Mouse (Mus musculus) kidney, postnatal 25 days (tissue): ENCODE data around the gene Sdf2.
"Not testable (repeated sequence)": the region's sequence is repeated elsewhere in the genome, so short reads cannot be mapped to it uniquely, and the experiment has no call there.

ENCODE experiments used
- DNase-seq, 2 experiments: peaks; one replicate each; pipeline ENCODE4 v3.0.0; 2021; ENCODE audit warnings: mixed read lengths in 2 of 2

The Sdf2 gene

DNA sequence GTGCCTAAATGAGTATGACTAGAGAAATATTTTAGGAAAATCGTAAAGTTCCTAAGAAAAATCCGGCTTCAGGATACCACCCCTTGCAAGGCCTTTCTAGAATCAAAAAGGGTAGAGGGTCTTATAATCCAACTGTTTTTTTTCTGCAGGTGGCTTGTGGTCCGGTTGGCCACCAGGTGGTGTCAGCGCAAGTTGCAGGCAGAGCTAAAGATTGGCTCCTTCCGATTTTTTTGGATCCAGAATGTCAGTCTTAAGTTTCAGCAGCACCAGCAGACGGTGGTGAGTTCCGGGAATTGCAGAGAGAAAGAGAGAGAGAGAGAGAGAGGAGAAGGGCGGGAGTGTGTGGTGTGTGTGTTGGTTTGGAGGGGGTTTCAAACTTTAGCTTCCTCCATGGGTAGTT lies 17.0 kb downstream of the Sdf2 start:
- peak; percentile 61 to 79 for DNase-seq

DNA sequence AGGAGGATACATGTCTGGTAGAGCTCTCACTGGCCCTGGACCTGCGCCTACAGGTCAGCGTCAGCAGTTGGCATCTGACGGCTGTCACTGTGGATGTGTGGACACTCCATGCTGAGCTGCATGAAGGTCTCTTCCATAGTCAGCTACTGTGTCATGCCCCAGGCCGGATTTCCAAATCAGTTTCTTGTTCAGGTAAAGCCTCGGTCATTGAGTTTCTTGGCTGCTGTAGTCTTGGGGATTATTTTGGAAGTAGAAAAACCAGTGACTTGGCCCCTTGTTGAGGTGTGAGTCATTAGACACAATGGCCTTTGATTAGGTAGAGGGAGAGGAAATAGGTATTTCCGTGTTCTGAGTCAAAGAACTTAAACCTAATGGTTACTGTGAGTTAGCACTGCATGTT lies 20.0 kb downstream of the Sdf2 start:
- DNase-seq = no peak

DNA sequence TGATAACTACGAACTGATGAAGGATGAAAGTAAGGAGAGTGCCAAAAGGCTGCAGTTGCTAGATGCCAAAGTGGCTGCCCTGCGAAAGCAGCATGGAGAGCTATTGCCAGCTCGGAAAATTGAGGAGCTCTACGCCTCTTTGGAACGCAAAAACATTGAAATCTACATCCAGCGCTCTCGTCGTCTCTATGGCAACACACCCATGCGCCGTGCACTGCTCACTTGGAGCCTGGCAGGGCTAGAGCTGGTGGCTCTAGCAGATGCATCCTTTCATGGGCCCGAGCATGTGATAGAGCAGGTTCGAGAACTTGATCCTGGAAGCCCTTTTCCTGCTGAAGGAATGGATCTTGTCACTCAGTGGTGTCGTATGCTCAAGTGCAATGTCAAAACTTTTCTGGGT lies 26.4 kb downstream of the Sdf2 start:
- DNase-seq = no peak

DNA sequence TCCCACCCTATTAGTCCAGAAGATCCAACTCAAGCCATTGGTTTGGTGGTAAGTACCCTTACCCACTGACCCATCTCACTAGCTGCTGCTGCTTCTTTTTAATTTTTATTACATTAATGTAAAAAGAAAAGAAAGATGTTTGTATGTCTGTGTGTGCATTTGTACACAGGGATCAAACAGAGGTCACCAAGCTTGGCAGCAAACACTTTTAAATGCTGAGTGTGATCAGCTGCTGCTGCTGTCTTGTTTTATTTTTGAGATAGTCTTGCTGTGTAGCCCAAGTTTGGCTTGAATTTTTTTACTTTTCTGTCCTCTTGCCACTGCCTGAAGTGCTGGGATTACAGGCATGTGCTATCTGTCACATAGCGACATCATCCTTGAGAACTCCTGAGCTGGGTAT lies 30.1 kb downstream of the Sdf2 start:
- no peak for DNase-seq

DNA sequence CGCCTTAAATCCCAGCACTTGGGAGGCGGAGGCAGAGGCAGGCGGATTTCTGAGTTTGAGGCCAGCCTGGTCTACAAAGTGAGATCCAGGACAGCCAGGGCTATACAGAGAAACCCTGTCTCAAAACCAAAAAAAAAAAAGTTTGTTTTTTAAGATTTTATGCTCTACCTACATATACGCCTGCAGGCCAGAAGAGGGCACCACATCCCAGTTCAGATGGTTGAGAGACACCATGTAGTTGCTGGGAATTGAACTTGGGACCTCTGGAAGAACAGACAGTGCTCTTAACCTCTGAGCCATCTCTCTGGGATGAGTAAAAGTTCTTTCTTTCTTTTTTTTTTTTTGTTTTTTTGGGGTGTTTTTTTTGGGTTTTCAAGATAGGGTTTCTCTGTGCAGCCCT lies 30.6 kb downstream of the Sdf2 start:
- DNase-seq = not testable (repeated sequence)

DNA sequence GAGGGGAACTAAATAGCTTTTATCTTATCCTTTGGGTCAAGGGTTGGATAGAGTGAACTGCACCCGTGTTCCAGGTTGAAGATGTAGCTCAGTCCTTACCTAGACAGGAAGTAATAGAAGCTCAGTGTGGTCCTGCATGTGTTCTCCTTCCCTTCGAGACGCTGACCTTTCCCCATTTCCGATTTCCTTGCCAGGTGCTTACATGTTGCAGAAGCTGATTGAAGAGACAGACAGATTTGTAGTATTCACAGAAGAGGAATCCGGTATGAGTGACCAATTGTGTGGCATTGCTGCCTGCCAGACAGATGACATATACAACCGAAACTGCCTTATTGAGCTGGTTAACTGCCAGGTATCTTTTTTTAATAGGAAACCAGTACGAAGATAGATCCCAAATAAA lies 33.3 kb downstream of the Sdf2 start:
- no peak for DNase-seq

DNA sequence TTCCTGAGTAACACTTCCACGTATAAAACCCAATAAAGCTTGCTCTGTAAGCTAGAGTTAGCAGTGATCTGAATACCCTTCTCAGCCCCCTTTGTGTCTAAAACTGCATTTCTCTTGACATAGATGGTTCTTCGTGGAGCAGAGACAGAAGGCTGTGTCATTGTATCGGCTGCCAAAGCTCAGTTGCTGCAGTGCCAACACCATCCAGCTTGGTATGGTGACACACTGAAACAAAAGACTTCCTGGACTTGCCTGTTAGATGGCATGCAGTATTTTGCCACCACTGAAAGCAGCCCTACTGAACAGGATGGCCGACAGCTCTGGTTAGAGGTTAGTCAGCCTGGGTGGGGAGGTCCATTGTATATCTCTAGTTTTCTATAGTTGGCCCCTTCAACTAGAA lies 34.0 kb downstream of the Sdf2 start:
- DNase-seq = no peak

DNA sequence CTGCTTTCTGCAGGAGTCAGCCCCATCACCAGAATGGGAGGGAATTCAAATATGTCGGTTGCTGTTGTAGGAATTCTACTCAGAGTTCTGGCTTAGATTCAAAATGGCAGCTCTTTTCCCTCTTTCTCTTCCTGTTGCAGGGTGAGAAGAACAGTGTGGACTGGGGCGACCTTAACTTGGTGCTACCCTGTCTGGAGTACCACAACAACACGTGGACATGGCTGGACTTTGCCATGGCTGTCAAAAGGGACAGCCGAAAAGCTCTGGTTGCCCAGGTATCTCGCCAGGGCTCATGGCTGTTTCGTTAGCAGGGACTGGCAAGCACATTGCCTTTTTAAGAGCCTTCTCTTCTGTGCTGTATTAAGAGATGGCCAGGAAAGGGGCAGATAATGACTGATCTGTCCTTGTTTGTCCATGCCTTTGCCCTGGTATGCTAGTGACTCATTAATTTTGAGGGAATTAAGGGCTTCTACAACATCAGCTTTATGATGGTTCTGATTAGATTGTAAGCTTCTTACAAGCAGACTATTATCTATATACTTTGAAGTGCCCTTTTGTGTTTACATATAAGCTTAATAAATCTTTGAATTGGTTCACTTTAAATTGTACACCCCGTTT lies 43.7 kb downstream of the Sdf2 start:
- DNase-seq = no peak

DNA sequence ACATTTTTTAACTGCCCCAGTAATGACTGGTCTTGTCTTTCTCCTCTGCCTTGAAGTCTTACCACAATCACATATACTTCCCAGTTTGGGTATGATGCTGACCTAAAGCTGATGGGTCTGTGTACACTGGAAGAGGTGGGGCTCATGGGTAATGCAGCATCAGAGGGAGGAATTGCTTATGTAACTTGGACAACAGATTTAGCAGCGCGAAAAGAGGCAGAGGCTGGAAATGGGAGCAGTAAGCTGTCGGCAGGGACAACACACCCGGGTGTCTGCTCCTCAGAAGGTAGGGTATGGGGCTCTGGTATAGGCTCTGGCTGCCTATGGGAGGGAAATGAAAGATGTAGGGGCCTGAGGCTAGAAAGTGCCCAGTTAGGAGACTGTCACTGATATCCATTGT lies 45.1 kb downstream of the Sdf2 start, which contains the start of gene BC030499:
TSS of gene BC030499 (plus strand) at position 188 of the 400 bp plus-strand sequence.
- no peak for DNase-seq

DNA sequence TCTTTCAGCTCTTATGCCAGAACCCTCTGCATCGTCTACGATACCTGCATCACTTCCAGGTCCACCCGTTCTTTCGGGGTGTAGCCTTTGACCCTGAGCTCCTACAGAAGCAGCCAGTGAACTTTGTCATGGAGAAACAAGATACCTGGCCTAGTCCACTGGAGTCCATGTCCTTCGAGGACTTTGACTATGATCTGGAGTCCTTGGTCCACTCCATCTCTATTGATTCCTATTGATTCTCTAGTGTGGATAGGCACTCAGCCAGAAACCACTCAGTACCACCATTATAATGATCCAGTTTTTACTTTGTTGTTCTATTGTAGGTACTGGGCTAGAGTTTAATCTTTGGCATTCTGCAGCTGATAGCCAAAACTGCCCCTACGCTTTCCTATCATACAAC lies 49.0 kb downstream of the Sdf2 start:
- DNase-seq = no peak

DNA sequence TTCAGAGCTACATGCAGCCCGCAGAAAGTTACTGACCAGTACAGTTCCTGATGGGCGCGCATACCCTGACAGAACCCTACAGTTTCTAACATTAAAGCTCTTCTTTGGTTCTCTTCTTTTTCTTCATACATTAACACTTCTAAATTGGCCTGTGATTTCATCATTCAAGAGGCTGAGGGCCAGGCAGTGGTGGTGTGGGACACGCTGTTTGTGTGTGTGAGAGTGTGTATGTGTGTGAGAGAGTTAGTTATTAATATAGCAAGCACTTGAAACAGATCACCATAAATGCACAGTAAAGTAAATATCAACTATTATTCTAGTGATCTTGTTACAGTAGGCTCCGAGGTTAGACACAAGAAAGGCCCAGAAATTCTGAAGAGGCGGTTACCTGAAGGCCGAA lies 55.4 kb downstream of the Sdf2 start:
- no peak for DNase-seq

DNA sequence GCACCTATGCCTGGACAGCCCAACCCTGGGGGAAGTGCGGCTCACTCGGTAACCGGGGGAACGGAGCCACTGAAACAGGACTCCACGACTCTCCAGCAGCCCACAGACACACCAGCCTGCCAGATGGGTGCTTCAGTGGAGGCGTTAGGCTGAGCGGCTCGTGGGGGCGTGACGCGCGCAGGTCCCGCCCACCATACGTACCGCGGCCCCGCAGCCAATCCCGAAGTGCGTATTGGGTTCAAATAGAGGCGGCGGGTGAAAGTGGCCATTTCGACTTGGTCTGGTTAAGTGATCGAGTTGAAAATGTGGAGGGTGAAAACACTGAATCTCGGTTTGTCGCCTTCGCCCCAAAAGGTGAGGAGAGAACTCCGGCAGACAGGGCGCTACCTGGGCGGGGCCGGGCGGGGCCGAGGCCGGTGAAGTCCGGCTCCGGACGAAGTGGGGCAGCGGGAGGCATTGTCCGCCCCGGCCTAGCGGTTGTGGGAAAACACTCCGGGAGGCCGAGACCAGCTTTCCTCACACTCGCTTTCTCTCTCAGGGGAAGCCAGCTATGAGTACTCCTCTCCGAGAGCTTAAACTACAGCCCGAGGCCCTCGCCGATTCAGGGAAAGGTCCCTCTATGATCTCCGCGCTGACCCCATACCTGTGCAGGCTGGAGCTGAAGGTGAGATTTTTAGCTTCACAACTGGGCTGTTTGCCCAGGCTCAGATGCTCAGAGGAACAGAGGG lies 56.0 kb downstream of the Sdf2 start, which contains the start of gene Spag5:
TSS of gene Spag5 (plus strand) at position 173 of the 728 bp plus-strand sequence.
- DNase-seq = peak; percentile 91 to 93
